Mouse (Mus musculus): ENCODE measurements around the gene Rbm8a2.
A peak's percentile ranks its signal among the peaks of the same experiment; 100 is the strongest.
"Not testable (repeated sequence)": the region's sequence is repeated elsewhere in the genome, so short reads cannot be mapped to it uniquely, and the experiment has no call there.

Gene Rbm8a2

GRCm38 (mm10) chr1:175979014-175979413, at the start of gene Rbm8a2:
Gene Rbm8a2, minus strand, starts transcription at chr1:175979114.
- not testable (repeated sequence) for DNase-seq

- no peak for DNase-seq
Observed at GRCm38 (mm10) chr1:176028397-176028796, 49.5 kb upstream of the Rbm8a2 start.

GRCm38 (mm10) chr1:176024501-176024900, 45.6 kb upstream of the Rbm8a2 start:
- no peak for DNase-seq

GRCm38 (mm10) chr1:176018523-176018922, 39.6 kb upstream of the Rbm8a2 start:
- DNase-seq, result no peak

- DNase-seq, result no peak
Observed at GRCm38 (mm10) chr1:176016076-176016475, 37.2 kb upstream of the Rbm8a2 start.

GRCm38 (mm10) chr1:176013497-176014268, 34.8 kb upstream of the Rbm8a2 start:
- DNase-seq, result no peak

GRCm38 (mm10) chr1:176011535-176011934, 32.6 kb upstream of the Rbm8a2 start:
- DNase-seq, result no peak

GRCm38 (mm10) chr1:176011072-176011471, 32.2 kb upstream of the Rbm8a2 start:
- DNase-seq, result no peak

GRCm38 (mm10) chr1:176008411-176008810, 29.5 kb upstream of the Rbm8a2 start:
- no peak for DNase-seq

- no peak for DNase-seq
Observed at GRCm38 (mm10) chr1:176000599-176000998, 21.7 kb upstream of the Rbm8a2 start.

- no peak for DNase-seq
Observed at GRCm38 (mm10) chr1:175997076-175997651, 18.2 kb upstream of the Rbm8a2 start.

GRCm38 (mm10) chr1:175988912-175989311, 10.0 kb upstream of the Rbm8a2 start:
- no peak for DNase-seq

- DNase-seq, result no peak
Observed at GRCm38 (mm10) chr1:175988448-175988847, 9.5 kb upstream of the Rbm8a2 start.

GRCm38 (mm10) chr1:175970710-175971109, 8.2 kb downstream of the Rbm8a2 start:
- no peak for DNase-seq

- DNase-seq, result no peak
Observed at GRCm38 (mm10) chr1:175967004-175967745, 11.7 kb downstream of the Rbm8a2 start.

- no peak for DNase-seq
Observed at GRCm38 (mm10) chr1:175961786-175962185, 17.1 kb downstream of the Rbm8a2 start.

- no peak for DNase-seq
Observed at GRCm38 (mm10) chr1:175950851-175951250, 28.1 kb downstream of the Rbm8a2 start.

GRCm38 (mm10) chr1:175950421-175950820, 28.5 kb downstream of the Rbm8a2 start:
- DNase-seq, result no peak

GRCm38 (mm10) chr1:175946718-175947315, 32.1 kb downstream of the Rbm8a2 start:
- no peak for DNase-seq

GRCm38 (mm10) chr1:175943168-175943567, 35.7 kb downstream of the Rbm8a2 start:
- no peak for DNase-seq

- no peak for DNase-seq
Observed at GRCm38 (mm10) chr1:175938731-175939130, 40.2 kb downstream of the Rbm8a2 start.

GRCm38 (mm10) chr1:175936282-175936737, 42.6 kb downstream of the Rbm8a2 start:
- DNase-seq, result peak; percentile 35 to 45

- no peak for DNase-seq
Observed at GRCm38 (mm10) chr1:175931391-175931790, 47.5 kb downstream of the Rbm8a2 start.
